Mouse (Mus musculus): ENCODE data around the gene Pum3.

The Pum3 gene

GRCm38 (mm10) chr19:27364521-27364931, 65.1 kb downstream of the Pum3 start:
- H3K9me3 ChIP-seq (ENCODE audit: low read length), result no peaks in the 10 kb centered on the region
- TF ChIP-seq POU5F1 (IDR thresholded peaks at IDR 0.05; ENCODE audit: borderline replicate concordance, low read length), result no peak
- no peak overlapping the region for H3K4me3 ChIP-seq (replicated peaks; ENCODE audit: low read length)
- H3K27me3 ChIP-seq (ENCODE audit: insufficient read depth, low read length), result no peaks in the 10 kb centered on the region
- H3K4me1 ChIP-seq (replicated peaks; ENCODE audit: low read depth, low read length), result 0 out of 2 replicates have a peak, but pooled peaks cover 2% of the 10 kb centered on the region
- H3K36me3 ChIP-seq (ENCODE audit: insufficient read depth, low read length), result no peaks in the 10 kb centered on the region

GRCm38 (mm10) chr19:27363891-27364290, 65.7 kb downstream of the Pum3 start:
- H3K9me3 ChIP-seq (ENCODE audit: low read length), result no peaks in the 10 kb centered on the region
- no peak overlapping the region for H3K4me3 ChIP-seq (replicated peaks; ENCODE audit: low read length)
- no peaks in the 10 kb centered on the region for H3K27me3 ChIP-seq (ENCODE audit: insufficient read depth, low read length)
- TF ChIP-seq NANOG (IDR thresholded peaks at IDR 0.05; ENCODE audit: borderline replicate concordance, low read length), result no peak
- no peak for TF ChIP-seq POU5F1 (IDR thresholded peaks at IDR 0.05; ENCODE audit: borderline replicate concordance, low read length)
- TF ChIP-seq CTCF (conservative IDR thresholded peaks at IDR 0.05; ENCODE audit: low read length), result no peak
- 0 out of 2 replicates have a peak, but pooled peaks cover 2% of the 10 kb centered on the region for H3K4me1 ChIP-seq (replicated peaks; ENCODE audit: low read depth, low read length)
- no peaks in the 10 kb centered on the region for H3K36me3 ChIP-seq (ENCODE audit: insufficient read depth, low read length)

GRCm38 (mm10) chr19:27360381-27360780, 69.2 kb downstream of the Pum3 start:
- H3K9me3 ChIP-seq (ENCODE audit: low read length), result 0 out of 2 replicates have a peak, but pooled peaks cover 3% of the 10 kb centered on the region
- no peaks in the 10 kb centered on the region for H3K36me3 ChIP-seq (ENCODE audit: insufficient read depth, low read length)
- TF ChIP-seq POU5F1 (IDR thresholded peaks at IDR 0.05; ENCODE audit: borderline replicate concordance, low read length) (no peak), CTCF (conservative IDR thresholded peaks at IDR 0.05; ENCODE audit: low read length) (no peak), NANOG (IDR thresholded peaks at IDR 0.05; ENCODE audit: borderline replicate concordance, low read length) (no peak)
- H3K27me3 ChIP-seq (ENCODE audit: insufficient read depth, low read length), result no peaks in the 10 kb centered on the region
- H3K4me1 ChIP-seq (replicated peaks; ENCODE audit: low read depth, low read length), result 0 out of 2 replicates have a peak, but pooled peaks cover 2% of the 10 kb centered on the region
- no peak overlapping the region for H3K4me3 ChIP-seq (replicated peaks; ENCODE audit: low read length)

- H3K4me3 ChIP-seq (replicated peaks; ENCODE audit: low read length), result no peak overlapping the region
- no peaks in the 10 kb centered on the region for H3K4me1 ChIP-seq (replicated peaks; ENCODE audit: low read depth, low read length)
- no peaks in the 10 kb centered on the region for H3K27me3 ChIP-seq (ENCODE audit: insufficient read depth, low read length)
- TF ChIP-seq NANOG (IDR thresholded peaks at IDR 0.05; ENCODE audit: borderline replicate concordance, low read length) (no peak), POU5F1 (IDR thresholded peaks at IDR 0.05; ENCODE audit: borderline replicate concordance, low read length) (no peak), CTCF (conservative IDR thresholded peaks at IDR 0.05; ENCODE audit: low read length) (no peak)
- H3K36me3 ChIP-seq (ENCODE audit: insufficient read depth, low read length), result no peaks in the 10 kb centered on the region
- no peaks in the 10 kb centered on the region for H3K9me3 ChIP-seq (ENCODE audit: low read length)
Observed at GRCm38 (mm10) chr19:27351700-27352099, 77.9 kb downstream of the Pum3 start.

GRCm38 (mm10) chr19:27346501-27346900, 83.1 kb downstream of the Pum3 start:
- H3K4me1 ChIP-seq (replicated peaks; ENCODE audit: low read depth, low read length), result no peaks in the 10 kb centered on the region
- no peaks in the 10 kb centered on the region for H3K36me3 ChIP-seq (ENCODE audit: insufficient read depth, low read length)
- H3K4me3 ChIP-seq (replicated peaks; ENCODE audit: low read length), result no peak overlapping the region
- H3K9me3 ChIP-seq (ENCODE audit: low read length), result no peaks in the 10 kb centered on the region
- no peaks in the 10 kb centered on the region for H3K27me3 ChIP-seq (ENCODE audit: insufficient read depth, low read length)
- TF ChIP-seq CTCF (conservative IDR thresholded peaks at IDR 0.05; ENCODE audit: low read length) (no peak), POU5F1 (IDR thresholded peaks at IDR 0.05; ENCODE audit: borderline replicate concordance, low read length) (no peak), NANOG (IDR thresholded peaks at IDR 0.05; ENCODE audit: borderline replicate concordance, low read length) (no peak)

Data from E14TG2a.4 (cell line).